Mouse (Mus musculus): ENCODE measurements around the gene Tns4. TPM values are rescaled to one million over a fixed set of nuclear protein-coding genes. Genes with fewer than 3 reads are reported as not detected.

Gene Tns4
- polyA plus RNA-seq, 1 experiment from 2014 or later = 0.19 TPM

GRCm38 (mm10) chr11:99088486-99088885 lies 620 bp downstream of the Tns4 start:
- H3K36me3 ChIP-seq (ENCODE audit: control insufficient read depth, insufficient read depth) = no peaks in the 10 kb centered on the region
- H3K9ac ChIP-seq (ENCODE audit: low read depth, low read length) = no peak overlapping the region
- H3K27ac ChIP-seq (ENCODE audit: low read length) = no peak overlapping the region
- no peaks in the 10 kb centered on the region for H3K27me3 ChIP-seq (ENCODE audit: control insufficient read depth, insufficient read depth, low read depth, low read length)
- no peaks in the 10 kb centered on the region for H3K4me1 ChIP-seq (ENCODE audit: control insufficient read depth, low read depth, low read length)
- no peak for ATAC-seq (ENCODE audit: low read depth)
- H3K4me2 ChIP-seq (ENCODE audit: low read depth, low read length) = no peak overlapping the region
- H3K9me3 ChIP-seq (replicated peaks; ENCODE audit: control insufficient read depth, low read length) = no peaks in the 10 kb centered on the region
- no peak overlapping the region for H3K4me3 ChIP-seq (ENCODE audit: low read depth, low read length)
- 37% methylated on average over 2 of the region's 2 CpGs for WGBS (ENCODE audit: insufficient replicate concordance)

GRCm38 (mm10) chr11:99084366-99084765 lies 4.7 kb downstream of the Tns4 start:
- H3K4me3 ChIP-seq (ENCODE audit: low read depth, low read length) = no peak overlapping the region
- H3K9me3 ChIP-seq (replicated peaks; ENCODE audit: control insufficient read depth, low read length) = no peaks in the 10 kb centered on the region
- 72% methylated on average over 9 of the region's 9 CpGs for WGBS (ENCODE audit: insufficient replicate concordance)
- no peak overlapping the region for H3K9ac ChIP-seq (ENCODE audit: low read depth, low read length)
- no peak overlapping the region for H3K4me2 ChIP-seq (ENCODE audit: low read depth, low read length)
- no peak overlapping the region for H3K27ac ChIP-seq (ENCODE audit: low read length)
- H3K4me1 ChIP-seq (ENCODE audit: control insufficient read depth, low read depth, low read length) = no peaks in the 10 kb centered on the region
- ATAC-seq (ENCODE audit: low read depth) = no peak
- H3K36me3 ChIP-seq (ENCODE audit: control insufficient read depth, insufficient read depth) = no peaks in the 10 kb centered on the region
- H3K27me3 ChIP-seq (ENCODE audit: control insufficient read depth, insufficient read depth, low read depth, low read length) = no peaks in the 10 kb centered on the region; the same call in 1 of the 2 replicates

- H3K27me3 ChIP-seq (ENCODE audit: control insufficient read depth, insufficient read depth, low read depth, low read length) = no peaks in the 10 kb centered on the region; the same call in 1 of the 2 replicates
- 74% methylated on average over 8 of the region's 8 CpGs for WGBS (ENCODE audit: insufficient replicate concordance)
- no peak for ATAC-seq (ENCODE audit: low read depth)
These were observed 5.6 kb downstream of the Tns4 start for GRCm38 (mm10) chr11:99083516-99083915.

GRCm38 (mm10) chr11:99082098-99082497 lies 7.0 kb downstream of the Tns4 start:
- ATAC-seq (ENCODE audit: low read depth) = no peak
- Histone ChIP-seq H3K9ac (ENCODE audit: low read depth, low read length) (no peak overlapping the region), H3K4me1 (ENCODE audit: control insufficient read depth, low read depth, low read length) (no peaks in the 10 kb centered on the region), H3K27ac (ENCODE audit: low read length) (no peak overlapping the region), H3K4me3 (ENCODE audit: low read depth, low read length) (no peak overlapping the region), H3K9me3 (replicated peaks; ENCODE audit: control insufficient read depth, low read length) (no peaks in the 10 kb centered on the region), H3K36me3 (ENCODE audit: control insufficient read depth, insufficient read depth) (no peaks in the 10 kb centered on the region), H3K4me2 (ENCODE audit: low read depth, low read length) (no peak overlapping the region), H3K27me3 (ENCODE audit: control insufficient read depth, insufficient read depth, low read depth, low read length) (no peaks in the 10 kb centered on the region; the same call in 1 of the 2 replicates)
- 61% methylated on average over 8 of the region's 8 CpGs for WGBS (ENCODE audit: insufficient replicate concordance)

More at GRCm38 (mm10) chr11:99083516-99083915, 5.6 kb downstream of the Tns4 start:
- Histone ChIP-seq H3K4me2 (ENCODE audit: low read depth, low read length) (no peak overlapping the region), H3K9me3 (replicated peaks; ENCODE audit: control insufficient read depth, low read length) (no peaks in the 10 kb centered on the region), H3K4me3 (ENCODE audit: low read depth, low read length) (no peak overlapping the region), H3K36me3 (ENCODE audit: control insufficient read depth, insufficient read depth) (no peaks in the 10 kb centered on the region), H3K9ac (ENCODE audit: low read depth, low read length) (no peak overlapping the region), H3K27ac (ENCODE audit: low read length) (no peak overlapping the region), H3K4me1 (ENCODE audit: control insufficient read depth, low read depth, low read length) (no peaks in the 10 kb centered on the region)

GRCm38 (mm10) chr11:99081566-99081965 lies 7.5 kb downstream of the Tns4 start:
- no peak overlapping the region for H3K4me2 ChIP-seq (ENCODE audit: low read depth, low read length)
- WGBS (ENCODE audit: insufficient replicate concordance) = 34% methylated on average over 3 of the region's 3 CpGs

GRCm38 (mm10) chr11:99080902-99081543 lies 8.1 kb downstream of the Tns4 start:
- Histone ChIP-seq H3K27ac (ENCODE audit: low read length) (no peak overlapping the region), H3K27me3 (ENCODE audit: control insufficient read depth, insufficient read depth, low read depth, low read length) (no peaks in the 10 kb centered on the region; the same call in 1 of the 2 replicates), H3K36me3 (ENCODE audit: control insufficient read depth, insufficient read depth) (no peaks in the 10 kb centered on the region), H3K4me1 (ENCODE audit: control insufficient read depth, low read depth, low read length) (no peaks in the 10 kb centered on the region), H3K9me3 (replicated peaks; ENCODE audit: control insufficient read depth, low read length) (no peaks in the 10 kb centered on the region), H3K9ac (ENCODE audit: low read depth, low read length) (no peak overlapping the region), H3K4me3 (ENCODE audit: low read depth, low read length) (no peak overlapping the region), H3K4me2 (ENCODE audit: low read depth, low read length) (no peak overlapping the region)
- 57% methylated on average over 9 of the region's 9 CpGs for WGBS (ENCODE audit: insufficient replicate concordance)
- ATAC-seq (ENCODE audit: low read depth) = no peak

More at GRCm38 (mm10) chr11:99081566-99081965, 7.5 kb downstream of the Tns4 start:
- Histone ChIP-seq H3K9ac (ENCODE audit: low read depth, low read length) (no peak overlapping the region), H3K4me3 (ENCODE audit: low read depth, low read length) (no peak overlapping the region), H3K4me1 (ENCODE audit: control insufficient read depth, low read depth, low read length) (no peaks in the 10 kb centered on the region), H3K36me3 (ENCODE audit: control insufficient read depth, insufficient read depth) (no peaks in the 10 kb centered on the region), H3K27ac (ENCODE audit: low read length) (no peak overlapping the region), H3K9me3 (replicated peaks; ENCODE audit: control insufficient read depth, low read length) (no peaks in the 10 kb centered on the region), H3K27me3 (ENCODE audit: control insufficient read depth, insufficient read depth, low read depth, low read length) (no peaks in the 10 kb centered on the region; the same call in 1 of the 2 replicates)
- peak; percentile 19; the same call in 1 of the 2 replicates for ATAC-seq (ENCODE audit: low read depth)

GRCm38 (mm10) chr11:99077869-99078268 lies 11.2 kb downstream of the Tns4 start:
- Histone ChIP-seq H3K36me3 (ENCODE audit: control insufficient read depth, insufficient read depth) (no peaks in the 10 kb centered on the region), H3K9me3 (replicated peaks; ENCODE audit: control insufficient read depth, low read length) (no peaks in the 10 kb centered on the region), H3K4me1 (ENCODE audit: control insufficient read depth, low read depth, low read length) (no peaks in the 10 kb centered on the region), H3K27ac (ENCODE audit: low read length) (no peak overlapping the region), H3K9ac (ENCODE audit: low read depth, low read length) (no peak overlapping the region), H3K4me3 (ENCODE audit: low read depth, low read length) (no peak overlapping the region), H3K27me3 (ENCODE audit: control insufficient read depth, insufficient read depth, low read depth, low read length) (no peaks in the 10 kb centered on the region; the same call in 1 of the 2 replicates), H3K4me2 (ENCODE audit: low read depth, low read length) (no peak overlapping the region)
- ATAC-seq (ENCODE audit: low read depth) = no peak
- 66% methylated on average over 8 of the region's 8 CpGs for WGBS (ENCODE audit: insufficient replicate concordance)

GRCm38 (mm10) chr11:99076744-99077319 lies 12.3 kb downstream of the Tns4 start:
- Histone ChIP-seq H3K4me3 (ENCODE audit: low read depth, low read length) (no peak overlapping the region), H3K36me3 (ENCODE audit: control insufficient read depth, insufficient read depth) (no peaks in the 10 kb centered on the region), H3K9me3 (replicated peaks; ENCODE audit: control insufficient read depth, low read length) (no peaks in the 10 kb centered on the region), H3K9ac (ENCODE audit: low read depth, low read length) (no peak overlapping the region), H3K27me3 (ENCODE audit: control insufficient read depth, insufficient read depth, low read depth, low read length) (no peaks in the 10 kb centered on the region; the same call in 1 of the 2 replicates), H3K27ac (ENCODE audit: low read length) (no peak overlapping the region), H3K4me2 (ENCODE audit: low read depth, low read length) (no peak overlapping the region), H3K4me1 (ENCODE audit: control insufficient read depth, low read depth, low read length) (no peaks in the 10 kb centered on the region)
- WGBS (ENCODE audit: insufficient replicate concordance) = 32% methylated on average over 5 of the region's 5 CpGs
- no peak for ATAC-seq (ENCODE audit: low read depth)

- ATAC-seq (ENCODE audit: low read depth) = 0 out of 2 replicates have a peak, but pooled peaks have one; percentile 9
- H3K4me3 ChIP-seq (ENCODE audit: low read depth, low read length) = no peak overlapping the region
- WGBS (ENCODE audit: insufficient replicate concordance) = 29% methylated on average over 5 of the region's 5 CpGs
These were observed 15.3 kb downstream of the Tns4 start for GRCm38 (mm10) chr11:99073781-99074180.

More at GRCm38 (mm10) chr11:99073781-99074180, 15.3 kb downstream of the Tns4 start:
- no peaks in the 10 kb centered on the region for H3K9me3 ChIP-seq (replicated peaks; ENCODE audit: control insufficient read depth, low read length)
- H3K4me2 ChIP-seq (ENCODE audit: low read depth, low read length) = no peak overlapping the region
- no peaks in the 10 kb centered on the region for H3K36me3 ChIP-seq (ENCODE audit: control insufficient read depth, insufficient read depth)
- no peak overlapping the region for H3K9ac ChIP-seq (ENCODE audit: low read depth, low read length)
- no peaks in the 10 kb centered on the region for H3K4me1 ChIP-seq (ENCODE audit: control insufficient read depth, low read depth, low read length)
- no peak overlapping the region for H3K27ac ChIP-seq (ENCODE audit: low read length)
- no peaks in the 10 kb centered on the region for H3K27me3 ChIP-seq (ENCODE audit: control insufficient read depth, insufficient read depth, low read depth, low read length)
